Mouse (Mus musculus) cerebellum, postnatal 25 days (tissue): ENCODE data around the gene Nsl1.
A peak's percentile ranks its signal among the peaks of the same experiment; 100 is the strongest.

Source experiments
- DNase-seq, 2 experiments: peaks; one replicate each; pipeline ENCODE4 v3.0.0; 2021; ENCODE audit warnings: mixed read lengths in 2 of 2

The Nsl1 gene

GRCm38 (mm10) chr1:191054870-191055532 lies 7.8 kb upstream of the Nsl1 start:
- no peak for DNase-seq

GRCm38 (mm10) chr1:191055533-191055873 lies 7.3 kb upstream of the Nsl1 start:
- DNase-seq: no peak

GRCm38 (mm10) chr1:191057461-191057860 lies 5.4 kb upstream of the Nsl1 start:
- DNase-seq: no peak

- no peak for DNase-seq
Measured at GRCm38 (mm10) chr1:191062241-191062780, 501 bp upstream of the Nsl1 start.

- no peak for DNase-seq
Measured at GRCm38 (mm10) chr1:191063700-191064099, 888 bp downstream of the Nsl1 start.

GRCm38 (mm10) chr1:191064535-191064934 lies 1.7 kb downstream of the Nsl1 start:
- no peak for DNase-seq

- DNase-seq: no peak
Measured at GRCm38 (mm10) chr1:191065188-191065587, 2.4 kb downstream of the Nsl1 start.

- DNase-seq: no peak
Measured at GRCm38 (mm10) chr1:191068377-191068776, 5.6 kb downstream of the Nsl1 start.

- DNase-seq: no peak
Measured at GRCm38 (mm10) chr1:191070259-191070658, 7.4 kb downstream of the Nsl1 start.

- no peak for DNase-seq
Measured at GRCm38 (mm10) chr1:191071613-191072012, 8.8 kb downstream of the Nsl1 start.

- DNase-seq: no peak
Measured at GRCm38 (mm10) chr1:191072329-191072913, 9.6 kb downstream of the Nsl1 start.

- no peak for DNase-seq
Measured at GRCm38 (mm10) chr1:191073001-191073400, 10.2 kb downstream of the Nsl1 start.

- no peak for DNase-seq
Measured at GRCm38 (mm10) chr1:191073486-191073885, 10.7 kb downstream of the Nsl1 start.

GRCm38 (mm10) chr1:191075199-191075883 lies 12.5 kb downstream of the Nsl1 start:
- DNase-seq: peak; percentile 50 to 76

- no peak for DNase-seq
Measured at GRCm38 (mm10) chr1:191083230-191083629, 20.4 kb downstream of the Nsl1 start.

- peak; percentile 32 to 67 for DNase-seq
Measured at GRCm38 (mm10) chr1:191084951-191085559, 22.2 kb downstream of the Nsl1 start.

GRCm38 (mm10) chr1:191085597-191085996 lies 22.8 kb downstream of the Nsl1 start:
- DNase-seq: no peak

GRCm38 (mm10) chr1:191086304-191086878 lies 23.6 kb downstream of the Nsl1 start:
- no peak for DNase-seq

- no peak for DNase-seq
Measured at GRCm38 (mm10) chr1:191086960-191087359, 24.1 kb downstream of the Nsl1 start.

- no peak for DNase-seq
Measured at GRCm38 (mm10) chr1:191087955-191088354, 25.1 kb downstream of the Nsl1 start.

- no peak for DNase-seq
Measured at GRCm38 (mm10) chr1:191089355-191089754, 26.5 kb downstream of the Nsl1 start.

- DNase-seq: no peak
Measured at GRCm38 (mm10) chr1:191092050-191092449, 29.2 kb downstream of the Nsl1 start.

GRCm38 (mm10) chr1:191093578-191093977 lies 30.8 kb downstream of the Nsl1 start:
- no peak for DNase-seq
